Mouse (Mus musculus): ENCODE results near the gene Syn3.

DNA sequence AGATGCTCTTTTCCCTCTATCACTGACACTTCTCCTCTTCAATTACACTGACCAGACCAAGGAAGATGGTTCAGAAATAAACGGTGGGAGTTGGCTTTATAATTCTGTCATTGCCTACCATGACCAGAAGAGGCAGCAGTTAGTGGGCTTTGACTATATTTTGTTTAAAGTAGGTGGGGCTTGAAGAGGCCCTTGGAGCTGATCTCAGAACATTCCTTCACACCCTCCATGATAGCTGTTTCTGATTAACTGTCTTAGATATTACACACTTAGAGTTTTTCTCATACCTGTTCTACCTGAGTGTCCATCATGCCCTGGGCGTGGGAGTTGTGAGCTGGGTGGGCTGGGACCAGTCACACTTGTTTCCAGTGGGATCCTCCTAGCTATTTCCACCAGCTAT lies 170.0 kb downstream of the Syn3 start:
- TF ChIP-seq ZNF384 (IDR thresholded peaks at IDR 0.05; ENCODE audit: low read depth, low read length), result no peak
- TF ChIP-seq ZC3H11A (IDR thresholded peaks at IDR 0.05; ENCODE audit: borderline replicate concordance, low read depth, low read length), result no peak
